Mouse (Mus musculus) left cerebral cortex, adult 2 months (tissue): ENCODE measurements around the gene Dnajb8. TPM values are rescaled to one million over a fixed set of nuclear protein-coding genes. Genes with fewer than 3 reads are reported as not detected.
A peak's percentile ranks its signal among the peaks of the same experiment; 100 is the strongest.

Source experiments
- DNase-seq, 2 experiments: peaks; one replicate each; pipeline ENCODE4 v3.0.0; 2021 to 2022; ENCODE audit warnings: low spot score in 2 of 2, mixed read lengths in 1 of 2; ENCODE audit errors: extremely low spot score in 1 of 2
- H3K27ac ChIP-seq: fragments of 200-600 bp; 2 replicates; pipeline ENCODE4 v1.8.1; 2022
- H3K4me3 ChIP-seq: fragments of 200-600 bp; 2 replicates; pipeline ENCODE4 v1.8.1; 2022
- CTCF ChIP-seq: fragments of 200-600 bp; IDR thresholded peaks from 2 replicates; pipeline ENCODE4 v1.8.1; 2022; ENCODE audit warnings: antibody characterized with exemption, mild to moderate bottlenecking, moderate library complexity
- intact Hi-C: fragments of 180-260 bp; cut with DNase I; formaldehyde crosslinking; loops from one replicate; pipeline ENCODE4 v1.15.1; 2025
- total RNA-seq, 2 experiments: library from RNA; stranded (reverse); gene quantifications; 2 replicates each; pipeline ENCODE4 v1.2.3; 2021

Gene Dnajb8
- total RNA-seq, 2 experiments from 2014 or later: not detected

DNA sequence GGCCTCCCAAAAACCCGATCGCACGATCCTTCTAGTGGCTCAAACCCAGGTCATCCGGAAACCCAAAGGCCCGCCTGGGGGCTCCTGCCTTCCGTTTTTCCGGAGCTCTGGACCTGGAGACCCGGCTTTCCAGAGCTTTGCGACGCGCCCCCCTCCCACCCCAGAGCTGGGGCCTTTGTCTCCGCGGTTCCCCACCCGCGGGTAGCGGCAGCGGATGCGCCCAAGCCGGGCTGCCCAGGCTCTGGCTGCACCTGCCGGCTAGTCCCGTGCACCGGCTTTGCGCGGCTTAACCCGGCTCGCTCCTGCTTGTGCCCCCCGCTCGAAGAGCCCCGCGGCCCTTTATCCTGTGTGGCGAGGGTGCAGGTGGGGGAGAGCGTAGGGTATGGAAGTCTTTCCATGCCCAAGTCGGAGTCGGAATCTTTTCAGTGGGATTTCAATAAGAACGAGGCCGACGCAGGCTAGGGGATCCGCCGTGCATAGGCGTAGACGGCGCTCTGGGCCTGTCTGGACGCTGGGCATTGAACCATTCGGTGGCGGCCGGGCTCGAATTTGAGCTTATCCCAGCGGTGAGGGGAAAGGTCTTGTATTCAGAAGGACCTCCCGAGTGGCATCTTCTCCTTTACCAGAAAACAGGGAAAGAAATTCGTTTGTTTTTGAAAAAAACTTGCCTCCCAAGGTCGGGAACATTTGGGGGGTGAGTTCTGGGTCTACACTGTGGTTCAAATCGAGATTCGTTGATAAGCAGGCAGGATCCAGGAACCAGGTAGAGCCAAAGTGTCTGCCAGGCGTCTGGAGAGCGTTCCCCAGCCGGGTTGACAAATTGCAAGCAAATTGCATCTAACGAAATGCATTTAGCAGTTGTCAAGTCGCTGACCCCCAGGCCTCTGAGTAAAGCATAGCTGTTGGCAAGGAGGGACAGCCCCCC is 27.8 kb upstream of the Dnajb8 start:
- intact Hi-C loops: no loop called here
- Histone ChIP-seq H3K4me3 (peak overlapping the region; percentile 28), H3K27ac (no peak overlapping the region)
- DNase-seq: no peak
- TF ChIP-seq CTCF: no peak

DNA sequence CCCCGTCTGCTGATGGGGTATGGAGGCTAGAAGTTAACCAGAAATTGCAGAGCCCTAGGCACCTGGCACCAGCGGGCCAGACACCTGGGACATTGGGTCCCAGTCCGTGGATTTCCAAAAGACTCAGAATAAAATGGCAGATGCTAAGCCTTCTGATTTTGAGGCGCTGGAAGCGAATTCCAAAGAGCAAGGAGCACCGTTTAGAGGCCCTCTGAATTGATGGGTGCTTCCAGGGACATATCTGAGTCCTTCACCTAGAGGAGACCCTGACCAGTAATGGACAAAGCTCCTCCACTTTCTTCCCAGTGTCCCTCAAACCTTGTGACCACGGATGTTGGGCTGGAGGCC is 27.1 kb upstream of the Dnajb8 start:
- no peak overlapping the region for H3K27ac ChIP-seq
- no peak for TF ChIP-seq CTCF
- H3K4me3 ChIP-seq: no peak overlapping the region
- intact Hi-C loops: loop anchor here (5.0 kb wide), 1 partner anchor 252 kb away; the partner anchor contains the start of gene Eefsec
- DNase-seq: no peak

GRCm38 (mm10) chr6:88196054-88196732 is 25.9 kb upstream of the Dnajb8 start:
- TF ChIP-seq CTCF: no peak
- peak overlapping the region; percentile 34 for H3K4me3 ChIP-seq

DNA sequence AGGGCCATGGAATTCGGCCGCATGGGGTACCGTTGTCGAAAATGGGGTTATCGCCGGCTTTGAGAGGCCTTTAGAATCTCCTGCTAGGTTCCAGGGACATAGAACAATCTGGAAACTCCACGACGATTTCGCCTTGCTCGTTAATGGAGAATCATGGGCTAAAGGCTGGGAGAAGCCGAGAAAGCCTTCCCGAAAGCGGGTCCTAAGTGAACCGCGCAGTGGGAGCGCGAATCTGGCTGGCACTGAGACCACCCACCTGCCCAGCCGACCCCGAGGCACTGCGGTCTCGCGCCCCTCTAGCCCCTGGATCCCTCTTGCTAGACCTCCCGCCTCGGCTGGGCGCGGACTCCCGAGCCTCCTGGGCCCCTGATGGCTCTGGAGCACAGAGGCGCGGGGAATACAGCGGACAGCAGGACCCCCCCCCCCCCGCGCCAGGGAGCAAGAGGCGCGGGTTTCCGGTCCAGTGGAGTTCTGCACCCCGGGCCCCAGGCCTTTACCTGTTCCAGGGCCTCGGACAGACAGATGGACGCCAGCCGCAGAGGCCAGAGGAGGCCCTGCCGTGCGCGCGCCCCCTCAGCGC is 25.2 kb upstream of the Dnajb8 start:
- intact Hi-C loops: loop anchor here (5.0 kb wide), 1 partner anchor 250 kb away; the partner anchor contains the start of gene Eefsec
- Histone ChIP-seq H3K4me3 (peak overlapping the region; percentile 34), H3K27ac (peak overlapping the region; percentile 41; the same call in 1 of the 2 replicates)
- TF ChIP-seq CTCF: no peak
- DNase-seq: no peak

More at GRCm38 (mm10) chr6:88196054-88196732, 25.9 kb upstream of the Dnajb8 start:
- H3K27ac ChIP-seq: no peak overlapping the region; the same call in 1 of the 2 replicates
- intact Hi-C loops: loop anchor here (5.0 kb wide), 1 partner anchor 251 kb away; the partner anchor contains the start of gene Eefsec
- no peak for DNase-seq

- no peak for TF ChIP-seq CTCF
- peak overlapping the region; percentile 34 for H3K4me3 ChIP-seq
- DNase-seq: no peak
- H3K27ac ChIP-seq: peak overlapping the region; percentile 41; the same call in 1 of the 2 replicates
- intact Hi-C loops: loop anchor here (5.0 kb wide), 1 partner anchor 250 kb away; the partner anchor contains the start of gene Eefsec
Observed at GRCm38 (mm10) chr6:88197313-88198069, 24.6 kb upstream of the Dnajb8 start.

- DNase-seq: no peak
- Histone ChIP-seq H3K4me3 (peak overlapping the region; percentile 35), H3K27ac (no peak overlapping the region; the same call in 1 of the 2 replicates)
- no peak for TF ChIP-seq CTCF
- intact Hi-C loops: loop anchor here (5.0 kb wide), 1 partner anchor 249 kb away; the partner anchor contains the start of gene Eefsec
Observed at GRCm38 (mm10) chr6:88198070-88198940, 23.8 kb upstream of the Dnajb8 start.

DNA sequence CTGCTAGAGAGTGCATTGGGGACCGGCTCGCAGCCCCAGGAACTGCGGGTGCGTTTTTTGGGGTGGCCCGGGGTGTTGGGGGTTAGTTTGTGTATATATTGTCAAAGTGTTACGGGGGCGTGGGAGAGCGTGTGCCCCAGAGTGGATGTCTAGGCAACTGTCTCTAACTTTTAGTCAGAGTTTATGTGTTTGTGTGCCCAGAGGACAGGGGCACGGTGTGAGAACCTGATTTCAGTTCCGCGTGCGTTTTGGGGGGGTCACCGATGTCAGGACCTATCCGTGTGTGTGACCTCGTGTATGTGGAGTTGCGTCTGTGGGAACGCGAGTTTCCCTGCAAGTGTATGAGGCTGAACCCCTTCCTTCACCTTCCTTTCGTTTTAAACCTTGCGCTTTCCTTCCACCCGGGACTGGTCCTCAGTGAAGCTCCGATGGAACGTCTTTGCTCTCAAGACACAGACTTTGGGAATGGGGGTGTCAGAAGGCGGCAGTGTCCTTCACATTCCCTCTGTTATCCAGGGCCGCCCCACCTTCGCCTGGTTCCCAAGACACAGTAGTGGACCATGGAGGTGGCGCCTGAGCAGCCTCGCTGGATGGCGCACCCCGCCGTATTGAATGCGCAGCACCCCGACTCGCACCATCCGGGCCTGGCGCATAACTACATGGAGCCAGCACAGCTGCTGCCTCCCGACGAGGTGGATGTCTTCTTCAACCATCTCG is 22.9 kb upstream of the Dnajb8 start:
- intact Hi-C loops: loop anchor here (5.0 kb wide), 1 partner anchor 248 kb away; the partner anchor contains the start of gene Eefsec
- Histone ChIP-seq H3K4me3 (peak overlapping the region; percentile 35), H3K27ac (no peak overlapping the region)
- no peak for TF ChIP-seq CTCF
- DNase-seq: no peak

DNA sequence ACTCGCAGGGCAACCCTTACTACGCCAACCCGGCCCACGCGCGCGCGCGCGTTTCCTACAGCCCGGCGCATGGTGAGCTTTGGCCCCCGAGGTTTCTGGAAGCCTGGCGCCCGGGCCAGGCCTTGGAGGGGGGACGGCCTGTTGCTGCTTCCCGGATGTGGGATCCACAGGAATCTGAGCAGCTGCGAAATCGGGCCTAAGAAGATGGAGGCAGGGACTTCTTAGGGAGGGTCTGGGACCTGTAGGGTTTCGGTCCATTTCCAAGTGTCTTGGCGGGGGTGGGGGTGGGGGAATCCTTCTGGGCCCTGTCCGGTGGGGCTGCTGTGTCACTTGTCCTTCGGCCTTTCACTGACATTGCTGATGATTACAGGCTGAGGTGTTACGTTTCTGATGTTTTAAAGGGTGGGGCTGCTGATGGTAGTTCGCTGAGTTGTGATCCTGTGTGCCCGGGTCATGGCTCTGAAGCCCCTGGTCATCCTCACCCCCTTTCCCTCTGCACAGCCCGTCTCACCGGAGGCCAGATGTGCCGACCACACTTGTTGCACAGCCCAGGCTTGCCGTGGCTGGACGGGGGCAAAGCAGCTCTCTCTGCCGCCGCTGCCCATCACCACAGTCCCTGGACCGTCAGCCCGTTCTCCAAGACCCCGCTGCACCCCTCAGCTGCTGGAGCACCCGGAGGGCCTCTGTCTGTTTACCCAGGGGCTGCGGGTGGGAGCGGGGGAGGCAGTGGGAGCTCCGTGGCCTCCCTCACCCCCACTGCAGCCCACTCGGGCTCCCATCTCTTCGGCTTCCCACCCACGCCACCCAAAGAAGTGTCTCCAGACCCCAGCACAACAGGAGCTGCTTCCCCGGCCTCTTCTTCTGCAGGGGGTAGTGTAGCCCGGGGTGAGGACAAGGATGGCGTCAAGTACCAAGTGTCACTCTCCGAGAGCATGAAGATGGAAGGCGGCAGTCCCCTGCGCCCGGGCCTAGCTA is 22.1 kb upstream of the Dnajb8 start:
- Histone ChIP-seq H3K27ac (no peak overlapping the region), H3K4me3 (peak overlapping the region; percentile 35)
- no peak for TF ChIP-seq CTCF
- intact Hi-C loops: loop anchor here (5.0 kb wide), 1 partner anchor 247 kb away; the partner anchor contains the start of gene Eefsec
- no peak for DNase-seq
